Mouse (Mus musculus): ENCODE measurements around the gene Gsk3a.

GRCm38 (mm10) chr7:25178317-25178716, 59.3 kb downstream of the Gsk3a start:
- TF ChIP-seq CTCF (IDR thresholded peaks at IDR 0.05; ENCODE audit: borderline replicate concordance, control insufficient read depth, extremely low read depth, insufficient read depth, low read length, poor library complexity) (no peak), POLR2A (IDR thresholded peaks at IDR 0.05; ENCODE audit: control insufficient read depth, extremely low read depth, insufficient read depth, low read length, poor library complexity) (no peak)

All from thymus, adult 2 months (tissue).